Mouse (Mus musculus): ENCODE measurements around the gene Rab8b. TPM values are rescaled to one million over a fixed set of nuclear protein-coding genes. Genes with fewer than 3 reads are reported as not detected.

Gene Rab8b
- polyA plus RNA-seq, 1 experiment = 2.3 TPM

DNA sequence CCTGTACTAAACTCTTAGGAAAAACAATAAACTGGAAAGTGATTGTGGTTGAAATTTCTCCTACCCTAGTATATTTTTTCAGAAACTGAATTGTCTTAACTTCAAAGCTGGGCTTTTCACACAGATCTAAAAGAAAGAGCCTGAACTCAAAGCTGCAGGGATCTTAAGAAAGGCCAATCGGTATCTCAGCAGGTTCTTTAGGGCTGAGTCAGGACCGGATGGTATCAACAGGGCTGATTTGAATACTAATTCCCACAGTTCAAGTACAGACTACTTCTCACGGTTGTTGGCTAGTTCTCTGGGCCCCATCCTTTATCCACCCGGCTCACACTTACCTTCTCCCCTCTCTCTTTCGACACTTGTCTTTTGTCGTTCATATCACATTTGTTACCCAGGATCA lies 66.9 kb downstream of the Rab8b start:
- Histone ChIP-seq H3K79me2 (ENCODE audit: control insufficient read depth, insufficient read depth) (no peaks in the 10 kb centered on the region), H3K27me3 (ENCODE audit: control insufficient read depth, insufficient read depth, insufficient read length) (no peaks in the 10 kb centered on the region), H3K4me3 (no peak overlapping the region), H3K36me3 (ENCODE audit: control insufficient read depth, insufficient read depth) (no peaks in the 10 kb centered on the region), H3ac (ENCODE audit: control insufficient read depth, insufficient read length) (no peak overlapping the region), H3K4me2 (ENCODE audit: low read depth) (no peak overlapping the region)
- no peak for TF ChIP-seq REST (IDR thresholded peaks at IDR 0.05; ENCODE audit: insufficient read depth, insufficient read length)
- no peak for TF ChIP-seq TCF3 (IDR thresholded peaks at IDR 0.05; ENCODE audit: insufficient read length, low read depth)
- TF ChIP-seq MYOD1 (IDR thresholded peaks at IDR 0.05; ENCODE audit: control insufficient read depth in 1 of 3, insufficient read length in 2 of 3, low read depth in 2 of 3) = no peak
- TF ChIP-seq CEBPB (IDR thresholded peaks at IDR 0.05; ENCODE audit: insufficient read depth, poor library complexity, severe bottlenecking) = no peak
- no peak for TF ChIP-seq MYOG (IDR thresholded peaks at IDR 0.05; ENCODE audit: control insufficient read depth in 1 of 3, insufficient read depth in 1 of 3, insufficient read length in 2 of 3, low read depth in 2 of 3)
- no peak for TF ChIP-seq USF1 (IDR thresholded peaks at IDR 0.05; ENCODE audit: low read depth)
- no peak for TF ChIP-seq POLR2A (IDR thresholded peaks at IDR 0.05; ENCODE audit: insufficient read length, low read depth)
- TF ChIP-seq E2F4 (IDR thresholded peaks at IDR 0.05; ENCODE audit: insufficient read depth) = no peak
- no peak for TF ChIP-seq TCF12 (IDR thresholded peaks at IDR 0.05; ENCODE audit: insufficient read depth, poor library complexity, severe bottlenecking)
- no peak for TF ChIP-seq SRF (IDR thresholded peaks at IDR 0.05; ENCODE audit: control insufficient read depth, insufficient read length, low read depth)
- no peak for TF ChIP-seq MAX (IDR thresholded peaks at IDR 0.05; ENCODE audit: low read depth)
- no peak for TF ChIP-seq POLR2AphosphoS2 (IDR thresholded peaks at IDR 0.05; ENCODE audit: insufficient read length, low read depth)

GRCm38 (mm10) chr9:66850966-66851365 lies 68.5 kb downstream of the Rab8b start:
- no peak overlapping the region for H3ac ChIP-seq (ENCODE audit: control insufficient read depth, insufficient read length)
- H3K4me2 ChIP-seq (ENCODE audit: low read depth) = no peak overlapping the region
- H3K4me3 ChIP-seq = no peak overlapping the region
- no peaks in the 10 kb centered on the region for H3K27me3 ChIP-seq (ENCODE audit: control insufficient read depth, insufficient read depth, insufficient read length)
- peaks cover 3% of the 10 kb centered on the region for H3K36me3 ChIP-seq (ENCODE audit: control insufficient read depth, insufficient read depth)
- no peak for TF ChIP-seq E2F4 (IDR thresholded peaks at IDR 0.05; ENCODE audit: insufficient read depth)
- no peak for TF ChIP-seq SRF (IDR thresholded peaks at IDR 0.05; ENCODE audit: control insufficient read depth, insufficient read length, low read depth)
- no peaks in the 10 kb centered on the region for H3K79me2 ChIP-seq (ENCODE audit: control insufficient read depth, insufficient read depth)

- no peak overlapping the region for H3K4me3 ChIP-seq
- TF ChIP-seq MYOG (IDR thresholded peaks at IDR 0.05; ENCODE audit: control insufficient read depth in 1 of 3, insufficient read depth in 1 of 3, insufficient read length in 2 of 3, low read depth in 2 of 3) (no peak), SRF (IDR thresholded peaks at IDR 0.05; ENCODE audit: control insufficient read depth, insufficient read length, low read depth) (no peak), REST (IDR thresholded peaks at IDR 0.05; ENCODE audit: insufficient read depth, insufficient read length) (no peak), POLR2AphosphoS2 (IDR thresholded peaks at IDR 0.05; ENCODE audit: insufficient read length, low read depth) (no peak), POLR2A (IDR thresholded peaks at IDR 0.05; ENCODE audit: insufficient read length, low read depth) (no peak), TCF3 (IDR thresholded peaks at IDR 0.05; ENCODE audit: insufficient read length, low read depth) (no peak), TCF12 (IDR thresholded peaks at IDR 0.05; ENCODE audit: insufficient read depth, poor library complexity, severe bottlenecking) (no peak), USF1 (IDR thresholded peaks at IDR 0.05; ENCODE audit: low read depth) (no peak), E2F4 (IDR thresholded peaks at IDR 0.05; ENCODE audit: insufficient read depth) (no peak), MYOD1 (IDR thresholded peaks at IDR 0.05; ENCODE audit: control insufficient read depth in 1 of 3, insufficient read length in 2 of 3, low read depth in 2 of 3) (no peak), MAX (IDR thresholded peaks at IDR 0.05; ENCODE audit: low read depth) (no peak), CEBPB (IDR thresholded peaks at IDR 0.05; ENCODE audit: insufficient read depth, poor library complexity, severe bottlenecking) (no peak)
- no peaks in the 10 kb centered on the region for H3K27me3 ChIP-seq (ENCODE audit: control insufficient read depth, insufficient read depth, insufficient read length)
- H3K4me2 ChIP-seq (ENCODE audit: low read depth) = no peak overlapping the region
- H3ac ChIP-seq (ENCODE audit: control insufficient read depth, insufficient read length) = no peak overlapping the region
- peaks cover 3% of the 10 kb centered on the region for H3K36me3 ChIP-seq (ENCODE audit: control insufficient read depth, insufficient read depth)
- H3K79me2 ChIP-seq (ENCODE audit: control insufficient read depth, insufficient read depth) = no peaks in the 10 kb centered on the region
Observed at GRCm38 (mm10) chr9:66846822-66847221, 72.7 kb downstream of the Rab8b start.

- Histone ChIP-seq H3ac (ENCODE audit: control insufficient read depth, insufficient read length) (peak overlapping the region; percentile 17), H3K27me3 (ENCODE audit: control insufficient read depth, insufficient read depth, insufficient read length) (no peaks in the 10 kb centered on the region), H3K4me3 (peak overlapping the region; percentile 47), H3K79me2 (ENCODE audit: control insufficient read depth, insufficient read depth) (no peaks in the 10 kb centered on the region), H3K36me3 (ENCODE audit: control insufficient read depth, insufficient read depth) (no peaks in the 10 kb centered on the region), H3K4me2 (ENCODE audit: low read depth) (peak overlapping the region; percentile 86)
- TF ChIP-seq REST (IDR thresholded peaks at IDR 0.05; ENCODE audit: insufficient read depth, insufficient read length) (no peak), TCF12 (IDR thresholded peaks at IDR 0.05; ENCODE audit: insufficient read depth, poor library complexity, severe bottlenecking) (no peak), E2F4 (IDR thresholded peaks at IDR 0.05; ENCODE audit: insufficient read depth) (no peak), MAX (IDR thresholded peaks at IDR 0.05; ENCODE audit: low read depth) (no peak), SRF (IDR thresholded peaks at IDR 0.05; ENCODE audit: control insufficient read depth, insufficient read length, low read depth) (no peak), TCF3 (IDR thresholded peaks at IDR 0.05; ENCODE audit: insufficient read length, low read depth) (no peak), MYOG (IDR thresholded peaks at IDR 0.05; ENCODE audit: control insufficient read depth in 1 of 3, insufficient read depth in 1 of 3, insufficient read length in 2 of 3, low read depth in 2 of 3) (no peak), USF1 (IDR thresholded peaks at IDR 0.05; ENCODE audit: low read depth) (no peak), POLR2A (IDR thresholded peaks at IDR 0.05; ENCODE audit: insufficient read length, low read depth) (no peak), MYOD1 (IDR thresholded peaks at IDR 0.05; ENCODE audit: control insufficient read depth in 1 of 3, insufficient read length in 2 of 3, low read depth in 2 of 3) (no peak), POLR2AphosphoS2 (IDR thresholded peaks at IDR 0.05; ENCODE audit: insufficient read length, low read depth) (no peak), CEBPB (IDR thresholded peaks at IDR 0.05; ENCODE audit: insufficient read depth, poor library complexity, severe bottlenecking) (no peak)
Observed at GRCm38 (mm10) chr9:66835097-66835480, 84.4 kb downstream of the Rab8b start.
